Mouse (Mus musculus) frontal cortex, postnatal 14 days (tissue): ENCODE measurements at regions not wholly inside any gene's neighbourhood (a gene's known extent, or its start where the extent isn't known, plus 50 kb on each side); places are given as distances from the start of the nearest gene placed in this dataset.
A peak's percentile ranks its signal among the peaks of the same experiment; 100 is the strongest.

Experiments
- DNase-seq, 2 experiments: peaks; one replicate each; pipeline ENCODE4 v3.0.0; 2022; ENCODE audit warnings: low spot score in 2 of 2

- no peak for DNase-seq
Measured at GRCm38 (mm10) chr8:34488746-34489400, 377.3 kb upstream of the Gm10131 start.

- no peak for DNase-seq
Measured at GRCm38 (mm10) chr8:34486433-34487096, 375.0 kb upstream of the Gm10131 start.

- DNase-seq = no peak
Measured at GRCm38 (mm10) chr8:34485905-34486304, 374.4 kb upstream of the Gm10131 start.

GRCm38 (mm10) chr8:34485346-34485745 lies 373.8 kb upstream of the Gm10131 start:
- DNase-seq = no peak

DNA sequence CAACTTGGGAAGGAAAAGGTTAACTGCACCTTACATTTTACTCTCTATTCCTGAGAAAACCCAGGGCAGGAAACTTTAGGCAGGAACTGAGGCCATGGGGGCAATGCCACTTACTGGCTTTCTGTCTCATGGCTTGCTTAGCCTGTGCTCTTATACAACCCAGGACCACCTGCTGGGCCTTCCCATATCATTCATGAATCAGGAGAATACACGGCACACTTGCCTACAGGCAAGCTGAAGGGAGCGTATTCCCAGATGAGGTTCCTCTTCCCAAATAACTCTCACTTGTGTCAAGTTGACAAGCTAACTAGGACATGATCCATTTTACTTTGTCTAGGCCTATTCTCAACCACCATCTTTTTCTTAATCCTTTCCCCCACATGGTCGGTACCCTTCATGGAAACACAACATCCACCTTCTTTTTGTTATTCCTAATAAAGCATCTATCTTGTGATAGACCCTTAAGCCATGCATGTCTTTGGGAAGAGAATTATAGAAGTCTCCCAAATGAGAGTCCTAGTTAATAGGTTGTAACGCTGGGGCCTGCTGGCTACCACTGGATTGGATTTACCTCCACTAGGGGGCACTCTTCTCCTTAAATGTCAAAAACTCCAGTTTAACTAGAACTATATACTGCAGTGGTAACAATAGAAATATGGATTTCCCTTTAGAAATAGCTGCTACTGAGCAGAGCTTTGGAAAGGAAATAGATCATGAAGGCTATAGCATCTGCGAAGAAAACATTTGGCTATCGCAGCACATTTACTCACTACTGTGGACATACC lies 373.2 kb upstream of the Gm10131 start:
- DNase-seq = peak in 1 of 2 experiments; percentile 16

DNA sequence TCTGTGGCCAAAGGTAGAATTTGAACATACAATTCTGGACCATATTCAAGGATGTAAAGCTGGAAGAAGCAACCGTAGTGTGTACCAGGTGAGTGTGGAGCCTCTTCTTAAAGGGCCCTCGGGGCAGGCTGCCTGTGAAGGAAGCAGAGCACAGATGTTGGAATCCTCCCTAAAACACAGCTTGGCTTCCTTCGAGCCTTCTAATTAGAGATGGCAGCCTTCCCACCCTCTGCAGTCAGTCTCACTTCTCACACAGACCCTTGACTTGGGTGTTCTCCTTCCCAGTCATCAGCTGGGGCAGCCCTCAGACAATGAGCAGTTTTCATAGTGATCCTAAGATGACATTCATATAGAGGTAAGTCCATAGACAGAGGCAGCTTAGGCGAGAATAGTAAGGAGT lies 371.7 kb upstream of the Gm10131 start:
- DNase-seq = no peak

GRCm38 (mm10) chr8:34482676-34483075 lies 371.1 kb upstream of the Gm10131 start:
- no peak for DNase-seq

DNA sequence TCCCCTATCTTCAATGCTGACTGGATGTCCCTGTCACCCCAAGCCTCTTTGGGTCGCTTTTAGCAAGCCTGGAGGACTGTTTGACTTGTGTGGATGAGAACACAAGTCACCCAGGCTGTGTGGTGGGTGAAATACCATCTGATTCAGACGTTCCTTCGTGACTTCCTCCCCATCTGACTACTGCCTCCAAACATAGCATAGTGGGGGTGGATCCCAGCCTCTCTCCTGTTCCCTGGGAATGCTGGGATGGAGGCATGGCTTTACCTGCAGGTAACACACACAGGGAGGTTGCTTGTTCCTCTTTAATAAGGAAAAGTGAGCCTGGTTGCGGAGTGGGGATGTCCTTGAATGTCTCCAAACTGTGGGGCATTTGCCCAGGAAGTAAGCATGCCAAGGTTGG lies 369.0 kb upstream of the Gm10131 start:
- DNase-seq = no peak

GRCm38 (mm10) chr8:34478891-34479290 lies 367.4 kb upstream of the Gm10131 start:
- no peak for DNase-seq

DNA sequence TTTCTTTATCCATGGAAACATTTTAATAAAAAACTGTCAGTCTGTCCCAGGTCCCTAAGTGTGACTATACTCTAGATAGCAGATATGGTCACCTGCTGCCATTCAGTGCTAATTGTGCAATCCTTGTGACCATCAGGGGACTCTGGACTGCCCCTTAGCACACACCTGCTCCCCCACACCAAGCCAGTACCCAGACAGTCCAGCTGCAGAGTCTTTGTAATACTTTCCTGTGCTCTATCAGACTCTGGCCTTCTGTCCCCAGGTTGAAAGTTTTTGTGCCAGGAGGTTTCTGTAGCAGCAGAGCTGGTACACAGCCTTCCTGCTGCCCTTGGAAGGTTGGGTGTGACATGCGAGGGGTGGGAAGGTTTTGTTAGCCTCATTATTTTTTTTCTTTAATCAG lies 366.9 kb upstream of the Gm10131 start:
- no peak for DNase-seq

- no peak for DNase-seq
Measured at GRCm38 (mm10) chr8:34476146-34476820, 364.7 kb upstream of the Gm10131 start.

DNA sequence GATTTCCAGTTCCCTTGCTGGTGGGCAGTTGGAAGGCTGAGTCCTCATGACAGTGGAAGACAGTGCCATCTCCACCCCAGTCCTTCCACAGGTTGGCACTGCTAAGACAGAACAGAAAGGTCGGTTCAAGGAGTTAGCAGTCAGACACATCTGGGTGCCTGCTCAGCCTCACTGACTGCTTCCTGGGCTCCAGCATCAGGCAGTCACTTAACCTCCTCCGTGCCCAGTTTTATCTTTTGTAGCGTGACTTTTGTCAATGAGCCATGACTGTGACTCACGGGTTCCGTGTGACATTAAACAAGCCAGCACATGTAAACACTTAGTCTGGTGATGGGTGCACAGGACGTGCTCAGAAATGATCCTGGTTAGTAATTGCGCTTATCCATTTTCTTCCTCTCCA lies 363.1 kb upstream of the Gm10131 start:
- DNase-seq = no peak

DNA sequence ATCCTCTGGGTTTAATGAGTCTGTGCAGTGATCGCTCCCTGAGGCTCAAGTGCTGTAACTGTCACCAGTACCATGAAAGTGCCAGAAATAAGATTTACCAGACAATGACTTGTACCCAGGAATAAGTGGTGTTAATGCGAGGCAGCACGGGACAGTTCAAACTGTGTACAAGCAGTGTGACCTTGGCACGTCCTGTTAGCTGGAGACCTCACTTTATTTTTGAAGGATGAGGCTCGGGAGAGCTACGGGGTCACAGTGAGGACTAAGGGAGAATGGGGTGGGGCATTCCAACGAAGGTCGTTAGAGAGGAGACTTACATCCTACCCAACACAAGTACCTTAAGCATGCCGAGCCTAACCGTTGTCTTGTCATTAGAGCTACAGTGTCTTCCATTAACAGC lies 362.2 kb upstream of the Gm10131 start:
- no peak for DNase-seq

- no peak for DNase-seq
Measured at GRCm38 (mm10) chr8:34473301-34473700, 361.8 kb upstream of the Gm10131 start.

- no peak for DNase-seq
Measured at GRCm38 (mm10) chr8:34472846-34473245, 361.3 kb upstream of the Gm10131 start.

GRCm38 (mm10) chr8:34472434-34472833 lies 360.9 kb upstream of the Gm10131 start:
- DNase-seq = no peak

DNA sequence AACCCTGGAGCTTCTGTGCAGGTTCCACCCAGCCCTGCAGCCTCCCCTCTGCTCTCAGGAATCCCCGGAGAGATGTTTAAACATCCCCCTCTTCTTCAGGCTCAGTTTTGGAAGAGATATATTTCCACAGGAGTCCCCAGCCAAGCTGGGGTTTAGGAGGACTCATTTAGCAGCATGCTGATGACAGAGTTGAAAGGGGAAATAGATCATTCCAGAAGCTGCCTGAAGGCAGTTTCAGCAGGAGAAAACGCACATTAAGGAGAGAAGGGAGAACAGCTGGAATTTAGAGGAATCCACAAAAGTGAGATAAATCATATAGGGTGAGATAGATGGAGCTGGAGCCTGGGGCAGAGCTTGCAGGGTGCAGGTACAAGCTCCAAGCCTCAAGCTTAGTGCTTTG lies 357.6 kb upstream of the Gm10131 start:
- DNase-seq = no peak

- no peak for DNase-seq
Measured at GRCm38 (mm10) chr8:34466786-34467364, 355.3 kb upstream of the Gm10131 start.

DNA sequence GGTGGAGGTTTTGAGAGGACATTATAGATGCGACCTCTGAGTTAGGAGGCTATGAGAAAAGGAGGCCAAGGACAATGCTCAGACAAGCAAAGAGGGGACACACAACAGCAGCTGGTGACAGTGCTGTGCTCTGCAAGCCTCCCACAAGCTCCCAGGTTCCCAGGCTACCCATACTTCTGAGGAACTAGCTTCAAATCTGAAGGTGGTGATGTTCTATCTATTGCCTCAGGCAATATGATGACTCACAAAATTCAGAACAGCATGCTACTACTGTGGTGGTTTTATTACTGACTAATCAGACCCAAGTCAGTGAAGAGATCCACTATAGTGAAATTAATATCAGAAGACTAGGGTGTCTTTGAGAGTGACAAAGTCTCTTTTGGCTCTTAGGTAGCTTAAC lies 353.9 kb upstream of the Gm10131 start:
- DNase-seq = no peak

GRCm38 (mm10) chr8:34462262-34462661 lies 350.7 kb upstream of the Gm10131 start:
- DNase-seq = no peak

GRCm38 (mm10) chr8:34458300-34458699 lies 346.8 kb upstream of the Gm10131 start:
- DNase-seq = no peak

- no peak for DNase-seq
Measured at GRCm38 (mm10) chr8:34456543-34456942, 345.0 kb upstream of the Gm10131 start.
